Mouse (Mus musculus): Measurements from ENCODE around the gene Comt. TPM values are rescaled to one million over a fixed set of nuclear protein-coding genes. Genes with fewer than 3 reads are reported as not detected.

Gene Comt
- total RNA-seq, 2 experiments from 2014 or later: 55.5 to 57.3 TPM

- DNase-seq: peak; percentile 81
- intact Hi-C loops (cut with DNase I): no loop called here
Measured at GRCm38 (mm10) chr16:18392469-18393426, 33.9 kb downstream of the Comt start.

GRCm38 (mm10) chr16:18391728-18392127, 34.9 kb downstream of the Comt start:
- DNase-seq: no peak
- intact Hi-C loops (cut with DNase I): no loop called here

- intact Hi-C loops (cut with DNase I): no loop called here
- no peak for DNase-seq
Measured at GRCm38 (mm10) chr16:18391127-18391526, 35.5 kb downstream of the Comt start.

GRCm38 (mm10) chr16:18390399-18390798, 36.3 kb downstream of the Comt start:
- intact Hi-C loops (cut with DNase I): no loop called here
- DNase-seq: no peak

GRCm38 (mm10) chr16:18388583-18389435, 37.8 kb downstream of the Comt start:
- DNase-seq: no peak
- intact Hi-C loops (cut with DNase I): no loop called here

- no peak for DNase-seq
- intact Hi-C loops (cut with DNase I): no loop called here
Measured at GRCm38 (mm10) chr16:18387704-18388582, 38.7 kb downstream of the Comt start.

- intact Hi-C loops (cut with DNase I): no loop called here
- no peak for DNase-seq
Measured at GRCm38 (mm10) chr16:18386972-18387371, 39.7 kb downstream of the Comt start.

- intact Hi-C loops (cut with DNase I): no loop called here
- peak; percentile 66 for DNase-seq
Measured at GRCm38 (mm10) chr16:18386451-18386850, 40.2 kb downstream of the Comt start.

GRCm38 (mm10) chr16:18385411-18385810, 41.2 kb downstream of the Comt start:
- no peak for DNase-seq
- intact Hi-C loops (cut with DNase I): no loop called here

- intact Hi-C loops (cut with DNase I): no loop called here
- DNase-seq: no peak
Measured at GRCm38 (mm10) chr16:18384659-18385058, 42.0 kb downstream of the Comt start.

GRCm38 (mm10) chr16:18384211-18384610, 42.4 kb downstream of the Comt start:
- no peak for DNase-seq
- intact Hi-C loops (cut with DNase I): no loop called here

- intact Hi-C loops (cut with DNase I): no loop called here
- DNase-seq: no peak
Measured at GRCm38 (mm10) chr16:18383756-18384155, 42.9 kb downstream of the Comt start.

- intact Hi-C loops (cut with DNase I): no loop called here
- DNase-seq: no peak
Measured at GRCm38 (mm10) chr16:18383045-18383726, 43.5 kb downstream of the Comt start.

GRCm38 (mm10) chr16:18381621-18382258, 44.9 kb downstream of the Comt start:
- no peak for DNase-seq
- intact Hi-C loops (cut with DNase I): no loop called here

- DNase-seq: peak; percentile 78
- intact Hi-C loops (cut with DNase I): no loop called here
Measured at GRCm38 (mm10) chr16:18380495-18381063, 46.1 kb downstream of the Comt start.

- DNase-seq: no peak
- intact Hi-C loops (cut with DNase I): no loop called here
Measured at GRCm38 (mm10) chr16:18379338-18380001, 47.2 kb downstream of the Comt start.

GRCm38 (mm10) chr16:18378489-18378888, 48.2 kb downstream of the Comt start:
- intact Hi-C loops (cut with DNase I): no loop called here
- DNase-seq: no peak

- intact Hi-C loops (cut with DNase I): no loop called here
- DNase-seq: no peak
Measured at GRCm38 (mm10) chr16:18377203-18377602, 49.4 kb downstream of the Comt start.

Measured in left cerebral cortex, postnatal 4 days (tissue).